Mouse (Mus musculus): ENCODE results near the gene Zap70.

DNA sequence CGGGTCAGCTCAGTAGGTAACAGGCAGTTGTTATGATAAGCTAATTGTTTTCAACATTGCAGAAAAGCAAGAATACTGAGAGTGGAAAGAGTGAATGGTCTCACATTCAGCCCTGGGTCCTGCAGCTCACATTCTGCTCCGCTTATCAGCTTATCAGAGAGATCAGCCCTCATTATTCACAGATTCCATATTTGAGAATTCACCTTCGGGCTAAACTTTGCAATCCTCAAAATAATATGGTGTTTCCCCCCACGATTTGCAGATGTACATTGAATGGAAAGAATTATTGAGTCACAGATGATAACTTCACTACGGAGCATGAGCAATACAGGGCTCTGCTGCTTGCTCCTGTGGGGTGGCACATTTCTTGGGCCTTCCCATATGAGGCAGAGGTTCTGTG lies 7.2 kb downstream of the Zap70 start:
- TF ChIP-seq CTCF (IDR thresholded peaks at IDR 0.05; ENCODE audit: low read depth, low read length) = no peak
- no peak for TF ChIP-seq GATA1 (IDR thresholded peaks at IDR 0.05; ENCODE audit: borderline replicate concordance, low read length)
- TF ChIP-seq GATA2 (IDR thresholded peaks at IDR 0.05; ENCODE audit: borderline replicate concordance, low read depth, low read length) = no peak
- no peak for TF ChIP-seq POLR2AphosphoS5 (IDR thresholded peaks at IDR 0.05; ENCODE audit: insufficient replicate concordance, low read depth, low read length)
